Mouse (Mus musculus): ENCODE data around the gene Icosl. TPM values are rescaled to one million over a fixed set of nuclear protein-coding genes. Genes with fewer than 3 reads are reported as not detected.
A peak's percentile ranks its signal among the peaks of the same experiment; 100 is the strongest.

Icosl gene
- total and polyA plus RNA-seq, 3 experiments, result not detected

DNA sequence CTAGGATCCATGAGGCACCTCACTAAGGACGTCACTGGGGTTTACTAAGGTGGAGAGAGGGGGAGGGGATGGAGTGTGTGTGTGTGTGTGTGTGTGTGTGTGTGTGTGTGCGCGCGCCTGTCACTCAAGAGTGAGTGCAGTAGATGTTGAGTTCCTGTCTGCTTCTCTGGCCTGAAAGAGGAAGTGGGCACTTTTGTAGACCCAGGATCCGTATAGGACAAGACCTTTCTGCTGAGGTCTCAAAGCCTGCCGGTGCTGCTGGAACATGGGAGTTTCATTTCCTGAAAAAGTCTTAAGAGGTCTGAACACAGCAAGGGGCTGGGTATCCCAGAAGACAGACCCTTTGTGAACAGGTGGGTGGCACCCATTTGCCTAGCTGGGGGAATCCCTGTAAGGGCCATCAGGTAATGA, 18.0 kb downstream of the Icosl start:
- H3K4me3 ChIP-seq (ENCODE audit: control insufficient read depth in 1 of 2, insufficient read depth in 1 of 2, low read depth in 2 of 2, low read length in 2 of 2), result no peak overlapping the region
- H3K27me3 ChIP-seq (ENCODE audit: control insufficient read depth in 1 of 2, insufficient read depth in 2 of 2, low read length in 2 of 2), result peaks cover under 1 to 3% of the 10 kb centered on the region in 2 experiments; a peak in 2 of 4 replicates
- peak; percentile 34 for DNase-seq (ENCODE audit: low read depth, low spot score)
- no peaks in the 10 kb centered on the region for H3K79me2 ChIP-seq (ENCODE audit: control insufficient read depth, insufficient read depth, low read length, poor library complexity)
- no peaks in the 10 kb centered on the region for H3K4me1 ChIP-seq (ENCODE audit: control insufficient read depth in 1 of 2, insufficient read depth in 2 of 2, low read length in 2 of 2)
- no peak overlapping the region for H3K9ac ChIP-seq (ENCODE audit: control insufficient read depth, low read depth, low read length, poor library complexity, severe bottlenecking)
- TF ChIP-seq RAD21 (IDR thresholded peaks at IDR 0.05; ENCODE audit: low read depth, low read length), result no peak
- H3K36me3 ChIP-seq (ENCODE audit: control insufficient read depth in 1 of 2, insufficient read depth in 2 of 2, low read length in 2 of 2), result no peaks in the 10 kb centered on the region
- no peak overlapping the region for H3K27ac ChIP-seq (ENCODE audit: control insufficient read depth, low read depth, low read length)
- H3K9me3 ChIP-seq (replicated peaks; ENCODE audit: insufficient read depth, low read length), result no peaks in the 10 kb centered on the region

DNA sequence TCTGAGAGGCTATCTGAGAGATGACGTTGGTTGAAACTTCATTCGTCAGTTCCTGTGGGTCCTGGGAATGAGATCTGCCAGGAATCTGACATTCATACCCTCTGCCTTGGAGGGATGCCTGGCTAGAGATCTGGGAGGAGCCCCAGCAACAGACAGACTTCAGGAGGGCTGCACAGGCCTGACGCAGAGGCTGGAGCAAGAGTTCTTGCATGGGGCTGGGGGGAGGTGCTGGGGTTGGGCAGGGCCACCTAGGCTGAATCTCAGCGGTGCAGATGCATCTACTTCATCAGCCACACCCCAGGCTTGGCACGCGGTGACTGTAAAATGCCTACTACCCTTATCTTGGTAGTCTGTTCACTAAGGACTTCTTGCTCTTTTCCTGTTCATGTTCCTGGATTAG, 21.1 kb downstream of the Icosl start:
- H3K9me3 ChIP-seq (replicated peaks; ENCODE audit: insufficient read depth, low read length), result no peaks in the 10 kb centered on the region
- H3K27ac ChIP-seq (ENCODE audit: control insufficient read depth, low read depth, low read length), result no peak overlapping the region
- TF ChIP-seq MYB (IDR thresholded peaks at IDR 0.05; ENCODE audit: low read depth, low read length) (no peak), JUND (IDR thresholded peaks at IDR 0.05; ENCODE audit: low read depth, low read length) (no peak), GABPA (IDR thresholded peaks at IDR 0.05; ENCODE audit: low read depth, low read length) (no peak), USF1 (IDR thresholded peaks at IDR 0.05; ENCODE audit: low read depth, low read length) (no peak), KAT2A (conservative IDR thresholded peaks at IDR 0.05; ENCODE audit: low read depth, low read length) (no peak), MAX (IDR thresholded peaks at IDR 0.05; ENCODE audit: low read length) (no peak), MYC (IDR thresholded peaks at IDR 0.05; ENCODE audit: low read depth, low read length) (no peak), MAFK (IDR thresholded peaks at IDR 0.05; ENCODE audit: borderline replicate concordance, low read depth, low read length) (no peak), CTCF (IDR thresholded peaks at IDR 0.05 in 2 of 3, conservative IDR thresholded peaks at IDR 0.05 in 1 of 3; ENCODE audit: control insufficient read depth in 1 of 3, insufficient read depth in 1 of 3, low read depth in 2 of 3, low read length in 3 of 3, poor library complexity in 1 of 3, severe bottlenecking in 1 of 3) (no peak)
- no peaks in the 10 kb centered on the region for H3K79me2 ChIP-seq (ENCODE audit: control insufficient read depth, insufficient read depth, low read length, poor library complexity)
- no peaks in the 10 kb centered on the region for H3K36me3 ChIP-seq (ENCODE audit: control insufficient read depth in 1 of 2, insufficient read depth in 2 of 2, low read length in 2 of 2)
- 0 out of 4 replicates have a peak, but pooled peaks cover 0 to 2% of the 10 kb centered on the region in 2 experiments for H3K27me3 ChIP-seq (ENCODE audit: control insufficient read depth in 1 of 2, insufficient read depth in 2 of 2, low read length in 2 of 2)
- no peak overlapping the region for H3K9ac ChIP-seq (ENCODE audit: control insufficient read depth, low read depth, low read length, poor library complexity, severe bottlenecking)
- peak; percentile 6 for DNase-seq (ENCODE audit: low read depth, low spot score)
- no peak overlapping the region for H3K4me3 ChIP-seq (ENCODE audit: control insufficient read depth in 1 of 2, insufficient read depth in 1 of 2, low read depth in 2 of 2, low read length in 2 of 2)
- H3K4me1 ChIP-seq (ENCODE audit: control insufficient read depth in 1 of 2, insufficient read depth in 2 of 2, low read length in 2 of 2), result no peaks in the 10 kb centered on the region

DNA sequence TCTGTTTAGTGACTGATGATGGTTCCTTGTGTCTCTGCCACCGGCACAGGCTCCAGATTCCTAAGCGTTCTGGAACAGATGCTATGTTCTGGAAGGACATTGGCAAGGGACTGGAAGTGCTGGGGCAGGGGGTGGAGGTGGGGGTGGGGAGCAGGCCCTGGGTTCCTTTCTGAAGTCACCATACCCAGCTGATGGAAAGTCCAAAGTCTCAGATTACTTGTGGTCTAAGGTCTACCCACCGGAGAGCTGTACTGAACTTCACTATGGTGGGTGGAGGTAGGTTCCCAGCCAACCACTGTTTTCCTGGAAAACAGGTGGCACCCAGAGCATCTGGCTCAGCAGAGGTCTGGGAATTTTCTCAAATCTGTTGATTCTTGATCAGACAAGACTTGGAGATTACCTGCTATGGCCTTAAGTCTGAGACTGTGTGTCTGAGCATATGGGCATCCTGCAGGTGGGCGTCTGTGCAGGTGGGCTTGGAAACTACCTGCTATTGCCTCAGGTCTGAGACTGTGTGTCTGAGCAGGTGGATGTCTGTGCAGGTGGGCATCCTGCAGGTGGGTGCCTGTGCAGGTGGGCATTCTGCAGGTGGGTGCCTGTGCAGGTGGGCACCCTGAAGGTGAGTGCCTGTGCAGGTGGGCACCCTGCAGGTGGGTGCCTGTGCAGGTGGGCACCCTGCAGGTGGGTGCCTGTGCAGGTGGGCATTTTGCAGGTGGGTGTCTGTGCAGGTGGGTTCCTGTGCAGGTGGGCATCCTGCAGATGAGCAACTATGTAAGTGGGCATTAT, 21.8 kb downstream of the Icosl start:
- H3K9me3 ChIP-seq (replicated peaks; ENCODE audit: insufficient read depth, low read length), result no peaks in the 10 kb centered on the region
- DNase-seq (ENCODE audit: low read depth, low spot score), result no peak
- H3K9ac ChIP-seq (ENCODE audit: control insufficient read depth, low read depth, low read length, poor library complexity, severe bottlenecking), result no peak overlapping the region
- H3K4me1 ChIP-seq (ENCODE audit: control insufficient read depth in 1 of 2, insufficient read depth in 2 of 2, low read length in 2 of 2), result no peaks in the 10 kb centered on the region
- H3K27me3 ChIP-seq (ENCODE audit: control insufficient read depth in 1 of 2, insufficient read depth in 2 of 2, low read length in 2 of 2), result 0 out of 4 replicates have a peak, but pooled peaks cover 0 to 2% of the 10 kb centered on the region in 2 experiments
- H3K79me2 ChIP-seq (ENCODE audit: control insufficient read depth, insufficient read depth, low read length, poor library complexity), result no peaks in the 10 kb centered on the region
- no peak overlapping the region for H3K4me3 ChIP-seq (ENCODE audit: control insufficient read depth in 1 of 2, insufficient read depth in 1 of 2, low read depth in 2 of 2, low read length in 2 of 2)
- H3K36me3 ChIP-seq (ENCODE audit: control insufficient read depth in 1 of 2, insufficient read depth in 2 of 2, low read length in 2 of 2), result no peaks in the 10 kb centered on the region
- no peak overlapping the region for H3K27ac ChIP-seq (ENCODE audit: control insufficient read depth, low read depth, low read length)
- no peak for TF ChIP-seq GABPA (IDR thresholded peaks at IDR 0.05; ENCODE audit: low read depth, low read length)
- no peak for TF ChIP-seq SMC3 (IDR thresholded peaks at IDR 0.05; ENCODE audit: low read depth, low read length)
- TF ChIP-seq POLR2AphosphoS5 (IDR thresholded peaks at IDR 0.05; ENCODE audit: borderline replicate concordance, low read depth, low read length), result no peak
- TF ChIP-seq POLR2AphosphoS2 (IDR thresholded peaks at IDR 0.05; ENCODE audit: low read length), result no peak
- no peak for TF ChIP-seq GATA1 (IDR thresholded peaks at IDR 0.05; ENCODE audit: low read depth, low read length)
- TF ChIP-seq CHD1 (IDR thresholded peaks at IDR 0.05; ENCODE audit: low read depth, low read length), result no peak
- TF ChIP-seq USF2 (IDR thresholded peaks at IDR 0.05; ENCODE audit: borderline replicate concordance in 1 of 2, insufficient read depth in 1 of 2, low read depth in 1 of 2, low read length in 2 of 2), result no peak
- no peak for TF ChIP-seq BHLHE40 (IDR thresholded peaks at IDR 0.05; ENCODE audit: borderline replicate concordance, low read depth, low read length)
- no peak for TF ChIP-seq RAD21 (IDR thresholded peaks at IDR 0.05; ENCODE audit: low read depth, low read length)
- TF ChIP-seq USF1 (IDR thresholded peaks at IDR 0.05; ENCODE audit: low read depth, low read length), result no peak
- no peak for TF ChIP-seq NRF1 (IDR thresholded peaks at IDR 0.05; ENCODE audit: insufficient read depth, low read depth, low read length, poor library complexity, severe bottlenecking)
- no peak for TF ChIP-seq CTCF (IDR thresholded peaks at IDR 0.05 in 2 of 3, conservative IDR thresholded peaks at IDR 0.05 in 1 of 3; ENCODE audit: control insufficient read depth in 1 of 3, insufficient read depth in 1 of 3, low read depth in 2 of 3, low read length in 3 of 3, poor library complexity in 1 of 3, severe bottlenecking in 1 of 3)
- no peak for TF ChIP-seq MXI1 (IDR thresholded peaks at IDR 0.05; ENCODE audit: low read depth, low read length)
- TF ChIP-seq TCF12 (IDR thresholded peaks at IDR 0.05; ENCODE audit: low read depth, low read length), result no peak
- no peak for TF ChIP-seq HCFC1 (IDR thresholded peaks at IDR 0.05; ENCODE audit: low read depth, low read length)
- no peak for TF ChIP-seq JUND (IDR thresholded peaks at IDR 0.05; ENCODE audit: low read depth, low read length)
- TF ChIP-seq MYC (IDR thresholded peaks at IDR 0.05; ENCODE audit: low read depth, low read length), result no peak
- TF ChIP-seq EP300 (IDR thresholded peaks at IDR 0.05; ENCODE audit: low read depth in 1 of 2, low read length in 2 of 2), result no peak
- TF ChIP-seq RCOR1 (IDR thresholded peaks at IDR 0.05; ENCODE audit: low read depth, low read length), result no peak

Measured in MEL (cell line).